Mouse (Mus musculus): ENCODE data around the gene Eif3f. TPM values are rescaled to one million over a fixed set of nuclear protein-coding genes. Genes with fewer than 3 reads are reported as not detected.
A peak's percentile ranks its signal among the peaks of the same experiment; 100 is the strongest.

The Eif3f gene
- polyA plus RNA-seq, 2 experiments from 2014 or later: 34.6 to 48.4 TPM

DNA sequence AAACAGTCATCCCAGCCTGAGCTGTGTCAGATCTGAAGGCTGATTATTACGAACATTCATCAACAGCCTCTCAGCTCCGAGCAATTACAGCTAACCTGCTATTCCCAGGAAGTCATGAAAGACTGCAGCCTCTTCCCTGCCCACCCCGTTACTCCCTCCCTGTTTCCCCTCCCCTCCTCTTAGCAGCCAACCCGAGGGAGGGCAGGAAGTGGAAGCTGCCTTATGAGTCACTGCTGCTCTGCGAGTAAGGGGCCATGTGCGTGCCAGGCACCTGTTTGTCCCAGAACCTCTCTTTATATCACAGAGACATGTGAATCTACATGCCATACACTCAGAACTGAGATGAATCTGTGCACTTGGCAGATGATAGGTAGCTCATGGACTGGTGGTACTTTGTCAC, 34.0 kb downstream of the Eif3f start:
- no peak for ATAC-seq

DNA sequence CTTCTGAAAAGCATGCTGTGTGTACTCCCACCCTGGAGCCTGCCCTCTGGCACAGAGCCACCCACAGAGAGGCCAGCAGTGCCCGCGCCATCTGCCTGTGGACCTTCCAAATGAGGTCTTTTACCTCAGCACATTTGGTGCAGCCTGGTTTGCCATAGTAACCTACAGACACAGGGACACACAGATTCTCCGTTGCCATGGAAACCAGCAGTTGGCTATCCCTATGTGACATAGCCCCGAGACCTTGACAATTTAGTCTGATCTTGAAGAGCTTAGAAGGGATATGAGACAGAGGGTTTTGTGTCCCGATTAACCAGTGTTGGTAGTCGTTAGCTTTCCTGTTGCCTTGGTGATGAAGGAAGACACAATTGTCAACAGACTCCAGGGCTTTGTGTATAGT, 38.1 kb downstream of the Eif3f start:
- no peak for ATAC-seq

DNA sequence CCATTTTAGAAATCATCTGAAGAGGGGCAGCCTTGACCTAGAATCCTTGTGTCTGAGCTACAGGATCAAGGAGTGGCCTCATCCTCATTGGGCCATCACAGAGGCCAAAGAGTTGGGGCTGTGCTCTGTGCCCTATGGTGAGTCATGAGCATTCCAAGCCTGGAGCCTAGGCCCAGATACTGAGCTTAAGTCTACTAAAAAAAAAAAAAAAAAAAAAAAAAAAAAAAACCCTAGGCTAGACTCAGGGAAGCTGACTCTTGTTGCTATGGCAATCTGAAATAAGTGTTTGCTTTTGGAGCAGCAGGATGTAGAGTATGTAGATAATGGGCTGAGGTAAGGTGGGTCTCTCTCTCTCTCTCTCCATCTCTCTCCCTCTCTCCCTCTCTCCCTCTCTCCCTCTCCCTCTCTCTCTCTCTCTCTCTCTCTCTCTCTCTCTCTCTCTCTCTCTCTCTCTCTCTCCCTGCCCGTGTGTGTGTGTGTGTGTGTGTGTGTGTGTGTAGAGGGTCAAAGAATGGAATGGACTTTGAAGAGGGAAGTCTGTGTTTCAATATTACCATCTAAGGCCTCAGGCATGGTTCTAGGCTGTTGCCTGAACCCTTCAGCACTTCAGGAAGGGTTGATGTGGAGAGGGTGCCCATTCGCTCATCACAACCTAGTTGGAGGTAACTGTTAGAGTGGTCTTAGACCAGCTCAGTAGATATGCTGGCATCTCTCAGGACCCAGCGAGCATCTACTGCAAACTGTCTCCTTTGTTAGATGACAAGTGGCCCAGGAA, 51.9 kb downstream of the Eif3f start:
- ATAC-seq: no peak

DNA sequence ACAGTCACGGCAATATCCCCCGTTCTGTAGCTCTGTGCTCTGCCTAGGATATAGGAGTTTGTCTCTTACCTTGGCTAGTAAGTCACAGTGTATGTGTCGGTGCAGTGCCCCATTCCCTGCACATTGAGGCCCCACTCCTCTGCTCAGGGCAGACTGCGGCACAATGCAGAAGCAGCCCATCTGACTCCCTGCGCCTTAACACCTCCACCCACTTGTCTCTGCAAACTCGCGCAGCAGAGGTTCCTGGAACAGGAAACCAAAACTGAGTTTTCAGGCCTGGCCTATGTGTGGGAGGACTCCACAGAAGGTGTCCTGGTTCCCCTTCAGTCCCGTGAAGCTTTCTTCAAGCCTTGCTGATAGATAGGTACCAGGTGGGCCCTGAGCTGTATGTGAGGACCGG, 57.0 kb downstream of the Eif3f start:
- ATAC-seq: peak; percentile 46

Other genes starting within 250 kb of the Eif3f start
- gene Olfr512, start 221.1 kb upstream of the Eif3f start, polyA plus RNA-seq (2017; shearing (Covaris generic)): not detected
- gene Olfr513, start 183.4 kb upstream of the Eif3f start, polyA plus RNA-seq (2017; shearing (Covaris generic)): not detected
- not detected for gene Olfr514, start 108.4 kb upstream of the Eif3f start, polyA plus RNA-seq (2017; shearing (Covaris generic))
- gene Olfr516, start 83.9 kb upstream of the Eif3f start, polyA plus RNA-seq (2017; shearing (Covaris generic)): not detected
- not detected for gene Olfr517, start 62.0 kb upstream of the Eif3f start, polyA plus RNA-seq (2017; shearing (Covaris generic))
- gene Olfr518, start 49.4 kb upstream of the Eif3f start, polyA plus RNA-seq (2017; shearing (Covaris generic)): not detected
- gene Olfr519, start 40.0 kb upstream of the Eif3f start, polyA plus RNA-seq (2017; shearing (Covaris generic)): not detected
- gene Nlrp10, start 4.2 kb upstream of the Eif3f start, polyA plus RNA-seq (2017; shearing (Covaris generic)): under 1 TPM; 0.07 to 0.19 TPM
- under 1 TPM; 0.24 to 0.29 TPM for gene Tub, start 15.9 kb downstream of the Eif3f start, polyA plus RNA-seq (2017; shearing (Covaris generic))
- gene Ric3, start 148.9 kb downstream of the Eif3f start, polyA plus RNA-seq (2017; shearing (Covaris generic)): under 1 TPM; 0.15 to 0.20 TPM
- not detected for gene Lmo1, start 240.8 kb downstream of the Eif3f start, polyA plus RNA-seq (2017; shearing (Covaris generic))